Mouse (Mus musculus) embryonic fibroblast, embryonic 13.5 days (primary cell): ENCODE results near the gene Tlk1.

Source experiments
- CTCF ChIP-seq: IDR thresholded peaks from 2 replicates; pipeline ENCODE4 v1.5.1; 2011; ENCODE audit warnings: mild to moderate bottlenecking, control low read depth, low read length, moderate library complexity, borderline replicate concordance; ENCODE audit not compliant: insufficient read depth
- POLR2A ChIP-seq: IDR thresholded peaks from 2 replicates; pipeline ENCODE4 v1.6.1; 2011; ENCODE audit warnings: low read depth, mild to moderate bottlenecking, control low read depth, low read length, moderate library complexity

DNA sequence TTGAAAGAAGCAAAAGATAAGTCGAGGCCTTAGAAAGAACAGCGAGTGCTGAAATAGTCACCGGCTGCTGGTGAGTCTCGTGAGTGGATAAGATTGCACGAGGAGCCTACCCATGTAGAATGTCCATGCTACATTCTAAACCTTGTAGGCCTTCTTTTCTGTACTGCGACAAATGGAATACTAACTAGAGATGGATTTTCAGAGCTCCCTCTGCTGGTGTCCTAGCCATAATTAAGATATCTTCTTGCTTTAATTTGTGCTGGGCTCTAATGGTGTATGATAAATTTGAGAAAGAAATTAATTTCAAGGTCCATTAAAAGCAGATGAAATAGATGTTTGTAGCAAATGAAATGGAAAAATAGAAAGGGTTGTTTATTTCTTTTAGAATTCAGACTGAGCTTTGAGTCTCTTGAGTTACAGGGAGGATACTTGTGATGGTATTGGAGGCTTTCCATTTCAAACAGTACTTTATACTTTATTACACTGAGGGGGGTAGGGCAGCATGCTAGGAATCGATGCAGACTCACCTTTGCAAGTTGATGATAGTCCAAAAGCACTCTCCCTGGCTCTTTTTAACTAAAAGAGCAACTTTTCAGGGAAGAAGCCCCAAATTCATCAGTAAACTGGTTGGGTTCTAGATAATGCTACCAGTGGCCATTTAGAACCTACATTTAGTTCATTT, 151.9 kb downstream of the Tlk1 start:
- TF ChIP-seq POLR2A (no peak), CTCF (no peak)
